Mouse (Mus musculus): ENCODE measurements around the gene Rasgef1b. TPM values are rescaled to one million over a fixed set of nuclear protein-coding genes. Genes with fewer than 3 reads are reported as not detected.

Rasgef1b gene
- total RNA-seq, 2 experiments from 2014 or later: 0.46 to 3.2 TPM

DNA sequence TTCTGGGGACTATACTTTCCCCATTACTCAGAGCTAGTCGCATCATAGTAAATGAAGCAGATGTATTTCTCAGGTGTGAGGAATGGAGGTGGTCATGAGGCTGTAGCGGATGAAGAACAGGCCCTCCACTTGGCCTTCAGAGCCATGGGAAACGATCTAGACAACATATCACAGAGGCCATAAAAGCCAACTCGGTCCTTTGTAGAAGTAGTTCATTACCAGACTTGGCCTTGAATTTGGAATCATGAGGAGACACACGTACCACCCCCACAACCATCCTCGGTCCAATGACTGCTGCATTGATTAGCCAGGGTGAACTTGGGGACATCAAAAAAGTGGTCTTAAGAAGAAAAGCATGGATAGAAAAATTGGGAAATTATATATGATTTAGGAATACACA, 442.8 kb downstream of the Rasgef1b start:
- ATAC-seq (replicated peaks; ENCODE audit: low FRiP score, low TSS enrichment, poor library complexity, severe bottlenecking): no peak

DNA sequence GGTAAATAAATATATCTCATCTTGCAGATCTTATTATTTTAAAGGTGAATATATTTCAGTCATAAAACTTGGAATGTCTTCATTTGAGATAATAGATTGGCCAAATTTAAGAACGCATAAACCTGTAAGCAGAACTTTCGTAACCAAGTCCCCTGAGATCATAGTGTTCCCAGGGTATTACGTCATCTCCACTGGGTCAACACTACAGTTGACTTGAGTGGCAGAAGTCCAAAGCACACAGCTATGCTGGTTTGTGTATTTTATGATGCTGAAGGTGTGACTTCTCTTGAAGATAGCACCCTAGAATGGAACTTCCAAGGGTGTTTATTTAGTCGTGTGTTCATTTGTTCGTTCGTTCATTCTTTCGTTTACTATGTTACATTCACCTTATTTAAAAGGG, 444.5 kb downstream of the Rasgef1b start:
- no peak for ATAC-seq (replicated peaks; ENCODE audit: low FRiP score, low TSS enrichment, poor library complexity, severe bottlenecking)

DNA sequence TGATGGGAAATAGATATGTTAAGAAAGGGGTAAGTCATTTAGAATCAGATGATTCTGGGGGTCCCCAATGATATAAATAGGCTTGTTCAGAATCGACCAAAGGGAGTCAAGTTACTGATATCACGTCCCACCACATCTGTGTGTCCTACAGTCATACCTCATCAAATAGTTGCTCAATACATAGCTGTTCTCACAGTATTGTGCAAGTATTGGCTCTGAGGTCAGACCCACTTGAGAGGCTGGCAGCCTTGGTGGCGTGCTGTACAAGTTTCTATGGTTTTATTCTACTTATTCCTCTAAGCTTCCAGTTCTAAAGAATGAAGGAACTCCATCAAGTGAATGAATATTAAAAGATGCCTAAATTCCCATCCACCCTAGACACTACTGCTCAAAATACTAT, 445.2 kb downstream of the Rasgef1b start:
- no peak for ATAC-seq (replicated peaks; ENCODE audit: low FRiP score, low TSS enrichment, poor library complexity, severe bottlenecking)

DNA sequence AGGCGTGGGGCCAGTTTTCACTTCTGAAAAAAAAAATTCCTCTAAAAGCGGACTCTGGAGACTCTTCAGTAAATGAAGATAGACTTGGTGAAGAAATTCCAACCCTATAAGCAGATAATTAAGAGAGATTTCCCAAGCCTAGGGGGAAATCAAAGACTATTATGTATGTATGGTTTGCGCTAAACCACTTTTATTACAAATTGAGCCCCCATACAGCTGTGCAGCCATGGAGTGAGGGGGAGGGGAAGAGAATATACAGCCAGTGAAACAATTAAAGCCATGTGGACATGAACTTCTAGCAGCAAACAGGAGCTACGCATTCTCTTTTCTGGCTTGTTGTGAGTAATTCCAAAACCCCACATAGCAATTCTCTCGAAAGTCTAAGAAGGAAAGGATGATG, 448.3 kb downstream of the Rasgef1b start:
- no peak for ATAC-seq (replicated peaks; ENCODE audit: low FRiP score, low TSS enrichment, poor library complexity, severe bottlenecking)

DNA sequence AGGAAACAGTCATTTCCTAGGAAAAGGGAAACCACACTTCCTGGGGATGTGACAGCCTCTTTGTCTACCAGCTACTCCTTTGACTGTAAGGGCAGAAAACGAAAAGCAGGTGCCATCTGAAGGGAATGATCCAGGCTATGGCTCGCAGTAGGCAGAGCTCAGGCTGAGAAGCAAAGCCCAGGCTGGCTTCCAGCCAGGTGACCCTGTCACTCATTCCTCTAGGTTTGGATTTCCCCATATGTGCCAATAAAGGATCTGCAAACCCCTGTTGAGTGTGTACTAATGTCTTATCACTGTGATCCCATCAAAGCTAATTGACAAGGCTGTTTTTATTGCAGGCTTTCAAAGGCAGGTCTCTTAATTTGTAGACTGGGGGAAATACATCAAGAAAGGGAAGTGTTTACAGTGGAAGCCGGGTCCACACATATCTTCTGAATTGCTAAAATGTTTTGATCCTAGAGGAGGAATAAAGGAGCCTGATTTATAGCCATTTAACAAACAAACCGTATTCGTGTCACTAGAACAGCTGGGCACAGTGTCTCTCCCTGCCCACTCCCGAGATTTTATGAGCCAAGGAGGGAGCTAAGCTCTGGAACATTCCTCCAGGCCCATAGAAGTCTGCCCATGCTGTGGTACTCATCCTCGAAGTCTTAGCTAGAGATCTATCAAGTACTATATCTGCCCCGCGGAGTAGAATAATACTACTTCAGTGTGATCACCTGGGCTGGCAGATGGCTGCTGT, 449.7 kb downstream of the Rasgef1b start:
- ATAC-seq (replicated peaks; ENCODE audit: low FRiP score, low TSS enrichment, poor library complexity, severe bottlenecking): no peak

DNA sequence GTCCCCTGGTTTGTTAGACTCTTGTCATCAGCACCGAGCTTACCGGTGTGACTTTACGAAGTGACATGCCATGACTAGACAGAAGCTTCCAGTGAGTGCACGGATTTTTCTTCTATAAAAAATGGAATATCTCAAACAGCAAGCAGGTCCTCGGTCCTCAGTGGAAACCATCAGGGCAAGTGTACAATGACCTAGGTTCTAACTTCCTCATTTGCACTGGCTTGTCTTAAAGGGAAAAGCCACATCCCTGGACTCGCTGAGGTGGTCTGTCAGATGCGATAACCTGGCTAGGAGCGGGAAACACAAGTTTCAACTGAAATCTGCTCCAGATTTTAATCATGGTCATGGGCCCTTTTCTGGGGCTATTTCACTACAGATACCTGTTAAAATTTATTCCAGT, 450.5 kb downstream of the Rasgef1b start:
- ATAC-seq (replicated peaks; ENCODE audit: low FRiP score, low TSS enrichment, poor library complexity, severe bottlenecking): no peak

DNA sequence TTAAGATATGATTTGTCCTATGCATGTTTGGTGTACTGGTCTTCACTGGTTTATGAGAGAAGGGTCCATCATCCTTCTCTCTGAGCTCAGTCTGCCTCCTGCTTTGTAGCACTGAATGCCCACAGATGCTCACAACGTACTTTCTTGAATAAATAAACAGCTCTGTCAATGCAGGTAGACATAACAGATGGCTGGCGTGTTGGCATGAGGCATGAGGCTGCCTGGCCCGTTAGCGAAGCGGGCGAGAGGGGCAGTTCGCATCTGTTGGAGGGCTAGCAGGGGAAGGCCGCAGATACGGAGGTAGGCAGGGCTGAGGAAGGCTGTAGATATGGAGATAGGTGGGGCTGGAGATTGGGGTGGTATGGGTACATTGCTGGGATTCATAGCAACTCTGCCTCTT, 451.3 kb downstream of the Rasgef1b start:
- ATAC-seq (replicated peaks; ENCODE audit: low FRiP score, low TSS enrichment, poor library complexity, severe bottlenecking): no peak

DNA sequence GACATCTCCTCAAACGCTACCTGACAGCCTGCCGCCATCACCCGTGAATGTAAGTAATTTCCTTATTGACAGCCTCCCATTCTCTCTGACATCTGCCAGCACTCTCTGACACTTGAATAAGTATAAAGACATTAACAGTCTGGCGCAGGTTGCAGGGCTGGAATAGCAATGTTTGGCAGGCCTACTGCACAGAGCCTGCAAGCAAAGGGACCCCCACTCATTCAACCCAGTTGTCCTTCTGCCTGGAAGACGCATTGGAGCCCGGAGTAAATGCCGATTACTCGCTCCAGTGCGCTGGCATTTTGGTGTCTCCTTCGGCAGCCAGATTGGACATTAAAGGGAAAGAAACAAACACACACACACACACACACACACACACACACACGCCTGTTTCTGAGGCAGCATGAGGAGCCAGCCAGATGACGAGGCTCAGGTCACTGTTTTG, 454.7 kb downstream of the Rasgef1b start:
- no peak for ATAC-seq (replicated peaks; ENCODE audit: low FRiP score, low TSS enrichment, poor library complexity, severe bottlenecking)

DNA sequence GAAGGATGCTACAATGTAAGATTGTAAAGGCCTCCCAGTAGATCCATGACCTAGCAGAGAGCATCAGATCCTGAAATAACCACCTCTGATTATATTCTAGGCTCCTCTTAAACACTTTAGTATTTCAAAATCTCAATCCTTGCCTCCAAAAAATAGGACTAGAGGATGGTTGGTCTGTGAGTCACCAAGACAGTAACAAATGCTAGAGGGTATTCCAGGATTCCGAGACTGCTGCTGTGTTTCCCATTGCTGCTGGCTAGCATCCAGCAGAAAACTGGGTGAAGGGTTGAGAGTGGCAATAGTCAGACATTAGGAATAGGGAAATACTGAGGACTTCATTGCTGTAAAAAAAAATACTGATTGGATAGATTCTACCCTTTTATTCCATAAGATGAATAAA, 457.3 kb downstream of the Rasgef1b start:
- ATAC-seq (replicated peaks; ENCODE audit: low FRiP score, low TSS enrichment, poor library complexity, severe bottlenecking): no peak

DNA sequence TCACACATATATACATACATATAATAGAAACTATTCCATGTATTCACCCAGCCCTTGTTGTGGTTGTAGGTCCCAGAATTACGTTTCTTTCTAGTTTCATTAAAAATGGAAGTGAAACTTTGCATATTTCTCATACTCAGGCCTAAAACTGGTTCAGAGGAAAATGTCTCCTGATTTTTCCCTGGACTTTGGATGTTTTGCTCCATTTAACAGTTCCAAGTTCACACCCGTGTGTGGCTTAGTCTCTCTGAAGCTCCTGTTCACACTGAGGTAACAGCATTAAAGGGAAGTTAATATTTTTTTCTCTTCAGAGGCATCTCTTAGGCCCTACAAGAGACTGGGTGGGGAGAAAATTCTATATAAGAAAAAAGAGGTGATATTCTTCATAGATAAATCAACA, 459.7 kb downstream of the Rasgef1b start:
- ATAC-seq (replicated peaks; ENCODE audit: low FRiP score, low TSS enrichment, poor library complexity, severe bottlenecking): no peak

DNA sequence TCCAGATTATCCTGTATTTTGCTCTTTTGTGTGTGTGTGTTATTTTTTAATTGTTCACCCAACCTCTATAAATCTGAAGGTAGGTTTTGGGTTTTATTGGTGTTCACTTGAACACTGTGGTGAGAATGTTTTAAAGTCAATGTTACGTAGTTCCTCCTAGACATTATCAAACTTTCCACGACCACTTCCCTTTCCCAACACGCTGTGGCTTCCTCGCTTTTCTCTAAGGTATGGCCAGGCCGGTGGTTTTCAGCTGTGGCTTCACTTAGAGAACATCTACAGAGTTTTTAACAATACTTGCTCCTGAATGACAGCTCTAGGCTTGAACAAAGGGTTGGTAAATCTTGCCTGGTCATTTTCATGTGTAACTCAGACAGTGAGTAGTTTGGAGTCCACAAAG, 461.5 kb downstream of the Rasgef1b start:
- ATAC-seq (replicated peaks; ENCODE audit: low FRiP score, low TSS enrichment, poor library complexity, severe bottlenecking): no peak

DNA sequence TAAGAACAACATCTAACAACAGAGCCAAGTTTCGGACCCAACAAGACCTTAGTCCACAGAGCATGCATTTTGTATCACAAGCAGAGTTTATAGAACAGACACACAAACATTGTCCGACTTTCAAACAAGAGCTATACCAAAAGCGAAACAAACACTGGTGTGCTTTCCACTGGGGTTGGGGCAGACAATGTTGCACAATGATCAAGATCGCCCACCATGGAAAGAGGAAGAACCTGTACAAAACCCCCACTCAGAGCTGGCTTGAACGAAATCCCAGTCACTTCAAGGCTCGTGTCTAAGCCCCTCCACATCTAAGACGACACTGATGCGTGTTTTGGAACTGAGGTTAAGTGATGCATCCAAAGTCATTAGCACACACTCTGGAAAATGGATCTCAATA, 462.6 kb downstream of the Rasgef1b start:
- no peak for ATAC-seq (replicated peaks; ENCODE audit: low FRiP score, low TSS enrichment, poor library complexity, severe bottlenecking)

DNA sequence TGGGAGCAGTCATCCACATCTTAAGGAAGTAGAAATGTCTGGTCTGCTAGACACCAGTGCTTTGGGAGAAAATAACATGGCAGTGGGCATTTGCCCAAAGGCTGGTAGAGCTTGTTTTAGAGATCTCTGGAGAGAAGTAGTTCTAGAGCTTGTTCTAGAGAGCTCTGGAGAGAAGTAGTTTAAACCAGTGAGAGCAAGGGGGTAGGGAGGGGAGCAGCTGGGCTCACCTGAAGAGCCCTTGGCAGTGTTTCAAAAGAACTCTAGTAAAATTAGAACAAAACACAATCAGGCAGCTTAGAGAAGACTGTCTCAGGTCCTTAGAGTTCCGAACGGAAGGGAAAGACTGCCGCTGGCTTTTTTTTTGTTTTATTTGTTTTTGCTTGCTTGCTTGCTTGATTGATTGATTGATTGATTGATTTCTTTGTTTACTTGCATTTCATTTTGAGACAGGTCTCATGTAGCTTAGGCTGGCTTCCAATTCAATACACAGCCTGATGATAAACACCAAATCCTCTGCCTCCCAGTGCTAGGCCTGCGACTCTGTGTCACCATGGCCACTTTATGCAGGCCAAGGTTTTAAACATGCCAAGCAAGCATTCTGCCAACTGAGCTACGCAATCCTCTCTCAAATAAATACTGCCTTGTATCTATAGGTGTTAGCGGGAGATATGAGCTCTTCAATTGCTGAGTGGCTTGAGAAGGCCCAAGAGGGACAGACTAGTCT, 466.5 kb downstream of the Rasgef1b start:
- no peak for ATAC-seq (replicated peaks; ENCODE audit: low FRiP score, low TSS enrichment, poor library complexity, severe bottlenecking)

DNA sequence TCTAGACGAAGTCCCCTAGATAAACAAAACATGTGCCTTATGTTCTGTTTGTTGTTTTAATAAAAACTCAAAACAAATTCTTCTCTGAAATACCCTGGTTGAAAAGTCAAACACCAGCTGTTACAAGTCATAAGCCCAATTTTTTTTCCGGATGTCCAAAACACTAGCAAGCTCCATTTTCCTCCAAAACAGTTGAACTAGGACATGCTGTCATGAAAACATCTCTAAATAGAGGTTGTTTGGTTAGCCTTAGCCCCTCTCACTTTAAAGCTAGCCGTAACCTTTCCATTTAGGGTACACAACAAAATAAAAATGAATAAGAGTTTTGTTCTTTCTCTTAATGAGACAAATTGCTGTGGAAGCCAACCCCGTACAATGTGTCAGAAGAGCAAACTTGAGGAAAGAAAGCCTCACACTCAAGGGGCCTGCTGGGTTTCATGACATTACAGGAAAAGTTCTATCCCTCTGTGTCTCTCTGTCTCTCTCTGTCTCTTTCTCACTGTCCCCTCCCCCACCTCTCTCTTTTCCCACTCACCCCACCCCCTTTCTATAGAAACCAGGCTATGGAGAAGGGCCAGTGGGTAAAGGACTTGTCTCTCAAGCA, 467.6 kb downstream of the Rasgef1b start:
- ATAC-seq (replicated peaks; ENCODE audit: low FRiP score, low TSS enrichment, poor library complexity, severe bottlenecking): no peak

DNA sequence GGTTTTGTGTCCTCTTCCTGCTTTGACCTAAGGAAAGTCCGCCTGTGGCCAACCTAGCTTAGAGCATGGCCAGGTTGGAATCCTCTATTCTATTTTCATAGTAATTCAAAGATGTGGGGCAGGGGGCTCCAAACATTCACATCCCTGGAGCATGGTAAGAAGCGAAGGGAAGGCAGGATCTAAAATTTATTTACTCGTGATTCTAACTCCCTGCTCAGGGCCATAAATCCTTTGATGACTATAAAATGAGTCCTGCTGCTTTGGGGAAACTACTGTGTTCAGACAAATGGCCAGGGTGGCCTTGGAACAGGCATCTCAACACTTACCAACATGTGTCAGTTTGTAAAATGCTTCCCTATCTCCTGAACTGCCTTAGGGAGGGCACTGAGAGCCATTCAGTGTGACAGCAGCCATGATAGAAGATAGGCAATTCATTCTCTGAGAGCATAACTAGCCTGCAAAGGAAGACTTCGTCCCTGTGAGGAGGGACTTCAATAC, 470.8 kb downstream of the Rasgef1b start:
- no peak for ATAC-seq (replicated peaks; ENCODE audit: low FRiP score, low TSS enrichment, poor library complexity, severe bottlenecking)

DNA sequence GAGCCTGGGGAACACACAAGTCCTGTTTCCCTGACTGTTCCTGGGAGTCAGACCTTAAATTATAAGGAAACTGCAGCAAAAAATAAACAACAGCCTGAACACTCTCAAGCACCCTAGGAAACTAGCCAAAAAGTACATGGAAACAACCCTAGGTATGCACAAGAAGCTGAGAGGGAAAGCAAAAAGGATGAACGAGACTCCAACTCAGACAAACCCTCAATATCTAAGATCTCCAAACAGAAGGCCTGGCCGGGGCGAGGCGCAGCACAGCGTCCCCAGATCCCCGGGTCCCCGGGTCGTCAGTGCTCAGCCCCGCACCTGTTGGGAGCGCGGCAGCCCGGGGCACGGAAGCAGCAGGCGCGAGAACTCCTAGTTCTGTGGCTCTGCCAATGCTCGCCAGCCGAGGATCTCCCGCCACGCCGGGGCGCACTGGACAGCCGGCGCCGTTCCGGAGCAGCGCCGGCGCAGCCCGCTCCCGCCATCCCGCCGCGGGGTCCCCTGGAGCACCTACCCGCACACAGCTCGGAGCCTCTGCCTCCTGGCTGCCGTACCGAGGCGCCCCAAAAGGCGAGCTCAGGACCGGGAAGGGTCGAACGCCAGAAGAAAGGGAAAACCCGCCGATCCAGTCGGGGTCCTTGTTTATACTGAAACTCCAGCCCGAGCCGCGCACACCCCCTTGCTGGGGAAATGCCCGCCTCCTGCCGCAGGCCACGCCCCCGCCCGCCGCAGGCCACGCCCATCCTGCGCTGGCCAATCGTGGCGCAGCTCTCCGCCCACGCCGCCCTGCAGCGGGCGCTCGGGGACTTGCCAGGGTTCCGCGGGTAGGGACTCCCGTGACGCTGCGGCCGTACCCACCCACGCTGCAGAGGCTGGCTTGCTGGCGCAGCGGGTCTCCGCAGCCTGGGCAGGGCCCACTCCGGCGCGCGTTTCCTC, 476.4 kb downstream of the Rasgef1b start:
- ATAC-seq (replicated peaks; ENCODE audit: low FRiP score, low TSS enrichment, poor library complexity, severe bottlenecking): peak; percentile 92

DNA sequence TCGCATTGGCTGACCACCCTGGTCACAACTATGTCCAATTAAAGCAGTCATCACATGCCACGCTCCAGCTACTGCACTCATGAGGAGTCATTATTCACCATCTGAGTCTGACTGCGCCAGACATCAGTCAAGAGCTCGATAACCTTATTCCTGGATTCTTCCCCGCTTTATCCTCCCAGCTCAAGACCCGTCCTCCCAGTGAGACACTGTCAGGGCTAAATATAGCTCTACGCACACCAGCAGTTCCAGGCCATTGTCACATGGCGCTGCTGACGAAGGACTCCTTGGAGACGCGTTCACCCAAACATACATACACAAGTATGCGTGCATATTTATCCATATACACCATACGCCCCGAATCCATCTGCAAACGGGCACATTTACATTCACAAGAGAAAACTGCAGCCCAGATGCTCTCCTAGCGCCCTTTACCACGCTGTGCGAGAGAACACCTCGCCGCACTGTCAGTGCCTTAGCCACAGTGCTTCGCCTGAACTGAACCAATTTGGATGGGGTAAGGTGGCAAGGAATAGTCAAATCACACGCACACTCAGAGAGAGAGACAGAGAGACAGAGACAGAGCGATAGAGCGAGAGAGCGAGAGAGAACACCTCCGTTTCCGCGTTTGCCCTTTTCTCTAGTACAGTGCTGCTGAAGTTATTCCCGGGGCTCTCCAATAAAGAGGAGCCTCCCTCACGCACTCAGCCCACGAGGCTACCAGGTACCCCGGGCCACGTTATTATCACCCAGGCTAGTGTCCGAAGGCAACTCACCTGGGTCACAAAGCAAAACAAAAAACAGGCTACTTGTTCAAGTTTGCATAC, 477.3 kb downstream of the Rasgef1b start:
- ATAC-seq (replicated peaks; ENCODE audit: low FRiP score, low TSS enrichment, poor library complexity, severe bottlenecking): peak; percentile 12; the same call in 1 of the 2 replicates

DNA sequence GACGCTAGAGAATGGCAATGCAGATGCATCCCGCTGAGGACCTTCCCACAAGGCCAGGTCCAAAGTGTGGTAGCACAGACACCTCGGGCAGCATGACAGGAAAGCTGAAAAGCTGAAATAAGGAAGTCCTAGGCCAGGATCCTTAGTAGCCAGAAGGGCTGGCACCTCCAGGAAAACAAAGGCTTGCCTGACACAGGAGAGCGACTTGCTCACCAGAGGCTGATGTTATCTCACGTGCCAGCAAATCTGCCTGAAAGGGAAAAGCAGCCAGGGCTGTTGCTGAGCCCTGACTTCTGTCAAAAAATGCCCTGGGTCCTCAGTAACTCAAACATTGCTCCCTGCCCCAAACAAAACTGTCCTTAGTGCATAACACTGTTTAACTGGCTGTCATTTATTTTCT, 478.0 kb downstream of the Rasgef1b start:
- no peak for ATAC-seq (replicated peaks; ENCODE audit: low FRiP score, low TSS enrichment, poor library complexity, severe bottlenecking)

DNA sequence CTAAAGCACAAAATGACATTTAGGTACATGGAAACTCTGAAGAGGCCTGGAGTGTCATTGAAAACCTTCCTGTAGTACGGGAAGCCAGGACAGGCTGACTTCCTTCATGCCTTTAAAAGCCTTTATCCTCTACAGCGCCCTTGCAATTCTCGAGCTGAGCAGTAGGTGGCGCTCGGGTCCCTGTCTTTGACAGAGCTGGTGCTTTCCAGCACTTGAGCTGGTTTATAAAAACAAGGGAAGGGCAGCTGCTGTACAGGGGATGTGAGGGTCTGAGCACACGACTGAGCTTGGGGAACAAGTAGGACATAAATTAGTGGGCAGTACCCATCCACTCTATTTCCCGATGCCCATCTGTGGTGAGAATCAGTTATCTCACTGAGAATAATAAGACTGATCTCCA, 480.4 kb downstream of the Rasgef1b start:
- ATAC-seq (replicated peaks; ENCODE audit: low FRiP score, low TSS enrichment, poor library complexity, severe bottlenecking): peak; percentile 42
